Comparison of ENCODE assay signal across 11 mouse cellular contexts in the genomic region with DNA sequence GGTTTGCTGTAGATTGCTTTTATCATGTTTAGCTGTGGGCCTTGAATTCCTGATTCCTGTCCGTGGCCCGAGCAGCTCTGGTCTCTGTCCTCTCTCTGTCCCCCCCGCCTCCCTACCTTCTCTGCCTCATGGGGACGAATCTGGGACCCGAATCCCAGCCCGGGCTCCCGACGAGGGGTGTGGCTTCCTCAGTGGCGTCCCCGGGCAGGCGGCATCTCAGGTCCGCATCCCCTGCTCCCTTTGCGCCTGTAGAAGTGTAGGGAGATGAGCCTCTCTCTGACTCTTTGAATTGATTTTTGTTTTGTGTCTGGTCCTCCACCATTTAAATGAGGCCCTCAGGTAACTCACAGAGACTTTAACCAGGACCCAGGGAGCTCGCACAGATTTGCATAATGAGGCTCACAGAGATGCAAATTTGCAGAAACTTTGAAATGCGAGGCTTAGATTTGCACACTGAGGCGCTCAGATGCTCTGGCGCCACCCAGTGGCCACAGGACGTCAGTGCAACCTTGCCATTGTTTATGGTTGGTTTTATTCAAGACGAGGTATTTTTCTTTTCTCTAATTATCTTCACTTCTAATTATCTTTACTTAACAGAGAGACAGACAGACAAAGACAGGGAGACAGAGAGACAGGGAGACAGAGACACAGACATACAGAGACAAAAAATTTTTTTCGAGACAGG. TPM values are rescaled to one million over a fixed set of nuclear protein-coding genes. Genes with fewer than 3 reads are reported as not detected.
DNase-seq lines count a peak whose midpoint lies in the region; ATAC-seq and TF ChIP-seq lines count a peak whose summit lies in the region.
"Not testable (repeated sequence)": the region's sequence is repeated elsewhere in the genome, so short reads cannot be mapped to it uniquely, and the experiment has no call there.
"Had no signal": no experiment of that assay in that cellular context is flagged by ENCODE, and none has a peak within 500 bp of the region (broad histone marks: within the 10 kb centered on the region; RNA-seq: fewer than 3 reads in every experiment).

No protein-coding gene starts in this region.

- not testable (repeated sequence) for TF ChIP-seq EP300 in CH12.LX (IDR thresholded peaks at IDR 0.05; ENCODE audit: low read length)

- H3K27me3 ChIP-seq in CH12.LX (replicated peaks); forebrain, embryonic 16.5 days (replicated peaks; ENCODE audit: control insufficient read depth, insufficient read depth, low read length); hindbrain, embryonic 10.5 days (ENCODE audit: insufficient read depth, poor library complexity, severe bottlenecking); thymus, adult 2 months (ENCODE audit: control insufficient read depth, insufficient read depth, low read length): not testable (repeated sequence)

- not testable (repeated sequence) for TF ChIP-seq CTCF in CH12.LX (conservative IDR thresholded peaks at IDR 0.05 in 1 of 2, IDR thresholded peaks at IDR 0.05 in 1 of 2; ENCODE audit: low read depth in 2 of 2, low read length in 2 of 2); thymus, adult 2 months (IDR thresholded peaks at IDR 0.05; ENCODE audit: borderline replicate concordance, control insufficient read depth, extremely low read depth, insufficient read depth, low read length, poor library complexity)

- not testable (repeated sequence) for H3K9ac ChIP-seq in CH12.LX (ENCODE audit: insufficient read depth, low read depth); forebrain, embryonic 16.5 days (replicated peaks; ENCODE audit: low read depth, low read length)

- H3K27ac ChIP-seq in CH12.LX (ENCODE audit: insufficient read depth, low read depth); forebrain, embryonic 16.5 days (ENCODE audit: low read length); hindbrain, embryonic 10.5 days; thymus, adult 2 months (ENCODE audit: control insufficient read depth, insufficient read depth, low read length): not testable (repeated sequence)

- not testable (repeated sequence) for H3K4me1 ChIP-seq in CH12.LX (ENCODE audit: control insufficient read depth in 1 of 2, insufficient read depth in 2 of 2); forebrain, embryonic 16.5 days (replicated peaks; ENCODE audit: control insufficient read depth, insufficient read depth, low read length); hindbrain, embryonic 10.5 days (replicated peaks); thymus, adult 2 months (replicated peaks; ENCODE audit: control insufficient read depth, insufficient read depth, low read length)

- in situ Hi-C loops in CH12.LX (cut with MboI; ENCODE audit: low pct_ligation_motif_present, low pct_unique_long_range_greater_than_20kb, low sequenced_read_pairs) = not testable (repeated sequence)

- peaks cover 10 to 16% of the 10 kb centered on the region in 2 experiments for H3K36me3 ChIP-seq in CH12.LX (replicated peaks in 1 of 2; ENCODE audit: control insufficient read depth in 1 of 2, insufficient read depth in 1 of 2, low read length in 1 of 2)
- H3K36me3 ChIP-seq in forebrain, embryonic 16.5 days (ENCODE audit: control insufficient read depth, insufficient read depth); hindbrain, embryonic 10.5 days; thymus, adult 2 months (ENCODE audit: control insufficient read depth, insufficient read depth, low read length): not testable (repeated sequence)

- peak; percentile 84 for ATAC-seq in forebrain, embryonic 16.5 days
- ATAC-seq in megakaryocyte, adult 5-6 weeks (ENCODE audit: poor library complexity, severe bottlenecking) = peak; percentile 41; the same call in 1 of the 2 replicates
- ATAC-seq in neutrophil, adult 5-6 weeks (ENCODE audit: extremely low read depth, insufficient number of reproducible peaks, low FRiP score, poor library complexity, severe bottlenecking) = 0 out of 2 replicates have a peak, but pooled peaks have one; percentile 29

- 65% methylated on average over 20 of the region's 20 CpGs for WGBS in forebrain, embryonic 16.5 days
- WGBS in hindbrain, embryonic 10.5 days = 63% methylated on average over 19 of the region's 20 CpGs
- 75% methylated on average over 20 of the region's 20 CpGs for WGBS in thymus, adult 2 months

- H3K4me2 ChIP-seq in CH12.LX (ENCODE audit: insufficient read depth, low read depth, poor library complexity, severe bottlenecking); forebrain, embryonic 16.5 days (ENCODE audit: low read length): not testable (repeated sequence)

- H3K9me3 ChIP-seq in CH12.LX (replicated peaks; ENCODE audit: low read length) = peaks cover 16% of the 10 kb centered on the region
- H3K9me3 ChIP-seq in forebrain, embryonic 16.5 days (ENCODE audit: control insufficient read depth, low read length) = not testable (repeated sequence)
- peaks cover 16% of the 10 kb centered on the region for H3K9me3 ChIP-seq in hindbrain, embryonic 10.5 days

- not testable (repeated sequence) for H3K79me2 ChIP-seq in CH12.LX (replicated peaks; ENCODE audit: control insufficient read depth, extremely low read depth, insufficient read depth, poor library complexity, severe bottlenecking)

- not testable (repeated sequence) for TF ChIP-seq RAD21 in CH12.LX (IDR thresholded peaks at IDR 0.05; ENCODE audit: low read depth, low read length)

- not testable (repeated sequence) for H3K4me3 ChIP-seq in CH12.LX (replicated peaks in 1 of 3; ENCODE audit: low read depth in 2 of 3, low read length in 2 of 3, poor library complexity in 1 of 3); forebrain, embryonic 16.5 days (replicated peaks; ENCODE audit: low read length); hindbrain, embryonic 10.5 days; thymus, adult 2 months (ENCODE audit: control insufficient read depth, insufficient read depth, low read length)

- dilution Hi-C loops in CH12.LX (cut with MboI; ENCODE audit: extremely low pct_ligation_motif_present, extremely low pct_unique_long_range_greater_than_20kb, low sequenced_read_pairs) = not testable (repeated sequence)

- peak; percentile 43 for DNase-seq in CH12.LX (ENCODE audit: extremely low read depth)
- peak; percentile 25 to 57 for DNase-seq in cerebellum, postnatal 10 days
- DNase-seq in hindbrain, embryonic 10.5 days (ENCODE audit: low spot score) = peak; percentile 38
- DNase-seq in layer of hippocampus, adult 11-12 months (ENCODE audit: low spot score) = peak; percentile 44
- DNase-seq in thymus, adult 2 months = peak; percentile 63

- not testable (repeated sequence) for TF ChIP-seq POLR2A in CH12.LX (IDR thresholded peaks at IDR 0.05; ENCODE audit: low read depth, low read length); thymus, adult 2 months (IDR thresholded peaks at IDR 0.05; ENCODE audit: control insufficient read depth, extremely low read depth, insufficient read depth, low read length, poor library complexity)

RNA-seq across cellular contexts. Expression of a gene that starts 23.6 kb away (rescaled TPM):
- total RNA-seq in CH12.LX (2012; rRNA removed) (not detected in 2 replicates), CH12.LX (2014; rRNA removed) (not detected in 2 replicates)
- polyA plus RNA-seq in CH12.LX (2012; ENCODE audit: insufficient read length, low read depth) = not detected in 2 replicates
- polyA plus RNA-seq in forebrain, embryonic 16.5 days (2015; fragmentation: Nextera tagmentation; extraction: Ambion mirVana) = not detected in 2 replicates
- not detected in 2 replicates for polyA plus RNA-seq in hindbrain, embryonic 10.5 days (2016; fragmentation: Nextera tagmentation; extraction: Ambion mirVana)
- not detected in 2 replicates for total RNA-seq in megakaryocyte, adult 5-6 weeks (2015)
- not detected in 2 replicates for total RNA-seq in megakaryocyte, adult 5-6 weeks (2017)
- total RNA-seq in neutrophil, adult 5-6 weeks (2017) = not detected in 2 replicates
- polyA plus RNA-seq in thymus, adult 2 months (2012; rRNA removed) = not detected in 2 replicates
- total RNA-seq: heart, postnatal 25 days; layer of hippocampus, postnatal 14 days had no signal
- polyA plus RNA-seq: erythroblast, embryonic 14.5 days had no signal

RNA-seq across cellular contexts. Expression of a gene that starts 53.5 kb away (rescaled TPM):
- total RNA-seq in CH12.LX (2012; rRNA removed) = not detected in 2 replicates
- total RNA-seq in CH12.LX (2014; rRNA removed) = not detected in 2 replicates
- polyA plus RNA-seq in CH12.LX (2012; ENCODE audit: insufficient read length, low read depth) = not detected in 2 replicates
- polyA plus RNA-seq in forebrain, embryonic 16.5 days (2015; fragmentation: Nextera tagmentation; extraction: Ambion mirVana) = not detected in 2 replicates
- polyA plus RNA-seq in hindbrain, embryonic 10.5 days (2016; fragmentation: Nextera tagmentation; extraction: Ambion mirVana) = not detected in 2 replicates
- total RNA-seq in megakaryocyte, adult 5-6 weeks (2015) = not detected in 2 replicates
- total RNA-seq in megakaryocyte, adult 5-6 weeks (2017) = not detected in 2 replicates
- total RNA-seq in neutrophil, adult 5-6 weeks (2017) = not detected in 2 replicates
- not detected in 2 replicates for polyA plus RNA-seq in thymus, adult 2 months (2012; rRNA removed)
- total RNA-seq: heart, postnatal 25 days; layer of hippocampus, postnatal 14 days had no signal
- polyA plus RNA-seq: erythroblast, embryonic 14.5 days had no signal

Comparison
In these comparisons a context has a peak if more than half of its experiments do, and no peak if none do; other contexts are left out.
1. ATAC-seq: peak in every context shown above with its lines; median percentile 84 in forebrain, embryonic 16.5 days; 41 in megakaryocyte, adult 5-6 weeks; 29 in neutrophil, adult 5-6 weeks.